Mouse (Mus musculus): Measurements from ENCODE around the gene Rab6b. TPM values are rescaled to one million over a fixed set of nuclear protein-coding genes. Genes with fewer than 3 reads are reported as not detected.
A peak's percentile ranks its signal among the peaks of the same experiment; 100 is the strongest.

The Rab6b gene
- polyA plus RNA-seq, 1 experiment from 2014 or later = 4.3 TPM

DNA sequence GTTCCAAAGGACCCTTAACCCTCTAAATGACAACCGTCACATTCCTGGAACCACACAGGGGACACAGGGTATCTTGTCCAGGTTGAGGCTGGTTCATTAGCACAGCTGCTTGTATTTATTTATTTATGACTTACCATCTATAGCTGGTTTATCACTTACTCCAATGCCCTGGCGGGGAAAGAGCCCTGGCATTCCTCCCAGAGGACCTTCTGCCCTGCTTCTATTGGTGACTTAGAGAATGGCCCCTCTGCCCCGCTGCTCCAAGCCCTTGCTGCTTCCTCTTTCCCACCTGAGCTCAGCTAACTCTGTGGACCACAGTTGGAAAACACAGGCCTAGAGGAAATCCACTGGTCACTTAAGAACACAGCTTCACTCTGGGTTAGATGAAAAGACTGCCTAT lies 28.2 kb upstream of the Rab6b start:
- Histone ChIP-seq H3K9ac (ENCODE audit: low read depth, low read length) (no peak overlapping the region), H3K27ac (ENCODE audit: low read depth, low read length) (no peak overlapping the region), H3K4me3 (ENCODE audit: low read depth, low read length) (no peak overlapping the region), H3K9me3 (ENCODE audit: control insufficient read depth) (no peaks in the 10 kb centered on the region), H3K4me2 (replicated peaks; ENCODE audit: low read depth) (no peak overlapping the region), H3K4me1 (replicated peaks; ENCODE audit: control insufficient read depth, insufficient read depth, low read length) (no peaks in the 10 kb centered on the region), H3K36me3 (ENCODE audit: control insufficient read depth, insufficient read depth) (peaks cover 22% of the 10 kb centered on the region; the same call in 1 of the 2 replicates), H3K27me3 (replicated peaks; ENCODE audit: control insufficient read depth, insufficient read depth, low read length) (no peaks in the 10 kb centered on the region)
- no peak for ATAC-seq
- 67% methylated on average over 3 of the region's 3 CpGs for WGBS
- no peak for TF ChIP-seq CTCF (IDR thresholded peaks at IDR 0.05; ENCODE audit: low read depth)

DNA sequence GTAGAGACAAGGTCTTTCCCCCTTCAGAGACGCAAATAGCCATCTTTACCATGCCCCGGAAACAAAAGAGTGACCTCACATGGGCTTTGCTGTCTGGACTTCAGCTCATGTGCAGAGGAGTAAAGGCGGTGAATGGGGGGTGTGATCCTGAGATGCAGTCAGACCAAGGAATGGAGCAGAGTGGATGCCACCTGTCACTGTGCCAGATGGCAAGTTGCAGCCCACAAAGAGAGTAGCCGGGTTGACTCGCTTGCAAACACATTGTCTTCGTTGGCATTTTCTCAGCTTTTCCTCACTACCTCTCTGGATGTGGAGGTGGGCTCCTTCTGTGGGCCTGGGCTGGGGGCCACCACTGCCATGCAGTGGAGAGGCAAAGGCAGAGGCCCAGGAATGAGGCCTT lies 24.9 kb upstream of the Rab6b start:
- H3K9me3 ChIP-seq (ENCODE audit: control insufficient read depth) = no peaks in the 10 kb centered on the region
- WGBS = 91% methylated on average over 6 of the region's 6 CpGs
- H3K27ac ChIP-seq (ENCODE audit: low read depth, low read length) = no peak overlapping the region
- TF ChIP-seq CTCF (IDR thresholded peaks at IDR 0.05; ENCODE audit: low read depth) = no peak
- no peak overlapping the region for H3K4me2 ChIP-seq (replicated peaks; ENCODE audit: low read depth)
- H3K4me3 ChIP-seq (ENCODE audit: low read depth, low read length) = no peak overlapping the region
- peaks cover 14% of the 10 kb centered on the region; the same call in 1 of the 2 replicates for H3K36me3 ChIP-seq (ENCODE audit: control insufficient read depth, insufficient read depth)
- H3K9ac ChIP-seq (ENCODE audit: low read depth, low read length) = no peak overlapping the region
- ATAC-seq = no peak
- H3K4me1 ChIP-seq (replicated peaks; ENCODE audit: control insufficient read depth, insufficient read depth, low read length) = peaks cover 7% of the 10 kb centered on the region; the same call in 1 of the 2 replicates
- no peaks in the 10 kb centered on the region for H3K27me3 ChIP-seq (replicated peaks; ENCODE audit: control insufficient read depth, insufficient read depth, low read length)

GRCm38 (mm10) chr9:103087301-103087700 lies 24.3 kb upstream of the Rab6b start:
- no peak for TF ChIP-seq CTCF (IDR thresholded peaks at IDR 0.05; ENCODE audit: low read depth)
- H3K4me2 ChIP-seq (replicated peaks; ENCODE audit: low read depth) = no peak overlapping the region
- no peak overlapping the region for H3K9ac ChIP-seq (ENCODE audit: low read depth, low read length)
- WGBS = 59% methylated on average over 8 of the region's 8 CpGs
- peaks cover 8% of the 10 kb centered on the region; the same call in 1 of the 2 replicates for H3K4me1 ChIP-seq (replicated peaks; ENCODE audit: control insufficient read depth, insufficient read depth, low read length)
- ATAC-seq = no peak
- no peaks in the 10 kb centered on the region for H3K9me3 ChIP-seq (ENCODE audit: control insufficient read depth)
- no peak overlapping the region for H3K27ac ChIP-seq (ENCODE audit: low read depth, low read length)
- H3K27me3 ChIP-seq (replicated peaks; ENCODE audit: control insufficient read depth, insufficient read depth, low read length) = no peaks in the 10 kb centered on the region
- H3K4me3 ChIP-seq (ENCODE audit: low read depth, low read length) = no peak overlapping the region
- H3K36me3 ChIP-seq (ENCODE audit: control insufficient read depth, insufficient read depth) = peaks cover 14% of the 10 kb centered on the region; the same call in 1 of the 2 replicates

- H3K9ac ChIP-seq (ENCODE audit: low read depth, low read length) = no peak overlapping the region
- H3K27me3 ChIP-seq (replicated peaks; ENCODE audit: control insufficient read depth, insufficient read depth, low read length) = no peaks in the 10 kb centered on the region
- peaks cover 11% of the 10 kb centered on the region; the same call in 1 of the 2 replicates for H3K4me1 ChIP-seq (replicated peaks; ENCODE audit: control insufficient read depth, insufficient read depth, low read length)
- ATAC-seq = no peak
- H3K4me3 ChIP-seq (ENCODE audit: low read depth, low read length) = no peak overlapping the region
- no peak overlapping the region for H3K27ac ChIP-seq (ENCODE audit: low read depth, low read length)
- TF ChIP-seq CTCF (IDR thresholded peaks at IDR 0.05; ENCODE audit: low read depth) = no peak
- no peaks in the 10 kb centered on the region for H3K9me3 ChIP-seq (ENCODE audit: control insufficient read depth)
- H3K36me3 ChIP-seq (ENCODE audit: control insufficient read depth, insufficient read depth) = peaks cover 14% of the 10 kb centered on the region; the same call in 1 of the 2 replicates
- 54% methylated on average over 2 of the region's 2 CpGs for WGBS
- no peak overlapping the region for H3K4me2 ChIP-seq (replicated peaks; ENCODE audit: low read depth)
These were observed 22.9 kb upstream of the Rab6b start for GRCm38 (mm10) chr9:103088661-103089060.

DNA sequence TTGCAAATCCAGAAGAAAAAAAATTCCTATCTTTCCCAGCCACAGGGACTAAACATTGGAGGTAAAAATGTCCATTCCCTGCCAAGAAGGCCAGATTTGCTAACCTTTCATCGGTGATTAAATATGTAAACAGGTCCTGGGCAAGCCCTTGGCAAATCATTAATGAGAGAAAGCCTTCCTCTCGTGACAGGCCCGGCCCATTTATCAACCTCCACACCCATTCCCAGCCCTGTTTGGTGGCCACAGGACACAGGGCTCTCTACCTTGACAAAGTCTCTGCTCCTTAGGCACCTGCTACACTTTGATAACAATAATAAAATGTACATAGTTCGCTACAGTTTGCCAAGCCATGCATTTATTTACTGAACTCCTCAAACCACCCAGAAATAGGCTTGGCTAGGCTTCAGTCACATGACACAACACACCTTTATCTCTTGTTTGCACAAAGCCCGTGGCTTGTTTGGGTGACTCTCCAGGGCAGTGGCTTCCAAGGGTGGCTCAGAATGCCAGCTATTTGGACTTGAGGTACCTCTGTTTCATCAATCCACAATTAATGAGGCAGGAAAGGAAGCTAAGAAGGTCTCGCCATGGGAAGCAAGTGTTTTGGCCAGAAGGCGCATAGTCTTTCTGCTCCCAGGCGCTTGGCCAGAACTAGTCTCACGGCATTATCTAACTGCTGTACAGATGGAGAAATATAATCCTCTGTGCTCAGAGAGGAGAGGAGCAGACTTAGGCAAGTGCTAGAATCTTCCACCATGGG lies 21.3 kb upstream of the Rab6b start:
- H3K4me3 ChIP-seq (ENCODE audit: low read depth, low read length) = no peak overlapping the region
- no peaks in the 10 kb centered on the region for H3K9me3 ChIP-seq (ENCODE audit: control insufficient read depth)
- H3K27ac ChIP-seq (ENCODE audit: low read depth, low read length) = peak overlapping the region; percentile 68
- 19% methylated on average over 9 of the region's 9 CpGs for WGBS
- H3K36me3 ChIP-seq (ENCODE audit: control insufficient read depth, insufficient read depth) = 0 out of 2 replicates have a peak, but pooled peaks cover 7% of the 10 kb centered on the region
- no peak for TF ChIP-seq CTCF (IDR thresholded peaks at IDR 0.05; ENCODE audit: low read depth)
- no peak overlapping the region for H3K9ac ChIP-seq (ENCODE audit: low read depth, low read length)
- H3K27me3 ChIP-seq (replicated peaks; ENCODE audit: control insufficient read depth, insufficient read depth, low read length) = no peaks in the 10 kb centered on the region
- peak; percentile 90 for ATAC-seq
- H3K4me1 ChIP-seq (replicated peaks; ENCODE audit: control insufficient read depth, insufficient read depth, low read length) = peaks cover 11% of the 10 kb centered on the region; the same call in 1 of the 2 replicates
- peak overlapping the region; percentile 40 for H3K4me2 ChIP-seq (replicated peaks; ENCODE audit: low read depth)

- Histone ChIP-seq H3K4me3 (ENCODE audit: low read depth, low read length) (no peak overlapping the region), H3K9me3 (ENCODE audit: control insufficient read depth) (no peaks in the 10 kb centered on the region), H3K4me2 (replicated peaks; ENCODE audit: low read depth) (peak overlapping the region; percentile 40), H3K9ac (ENCODE audit: low read depth, low read length) (no peak overlapping the region), H3K36me3 (ENCODE audit: control insufficient read depth, insufficient read depth) (no peaks in the 10 kb centered on the region), H3K4me1 (replicated peaks; ENCODE audit: control insufficient read depth, insufficient read depth, low read length) (peaks cover 11% of the 10 kb centered on the region; the same call in 1 of the 2 replicates), H3K27ac (ENCODE audit: low read depth, low read length) (0 out of 2 replicates have a peak overlapping the region, but pooled peaks have one; percentile 68), H3K27me3 (replicated peaks; ENCODE audit: control insufficient read depth, insufficient read depth, low read length) (no peaks in the 10 kb centered on the region)
- ATAC-seq = no peak
- TF ChIP-seq CTCF (IDR thresholded peaks at IDR 0.05; ENCODE audit: low read depth) = no peak
- 79% methylated on average over 15 of the region's 16 CpGs for WGBS
These were observed 20.3 kb upstream of the Rab6b start for GRCm38 (mm10) chr9:103091039-103091883.

Measured in intestine, postnatal 0 days (tissue).